Mouse (Mus musculus) gastrocnemius, adult 18-20 months (tissue): ENCODE measurements at regions not wholly inside any gene's neighbourhood (a gene's known extent, or its start where the extent isn't known, plus 50 kb on each side); places are given as distances from the start of the nearest gene placed in this dataset.
"Not testable (repeated sequence)": the region's sequence is repeated elsewhere in the genome, so short reads cannot be mapped to it uniquely, and the experiment has no call there.

ENCODE experiments used
- DNase-seq: peaks from one replicate; pipeline ENCODE4 v3.0.0; 2021; ENCODE audit warnings: low spot score

DNA sequence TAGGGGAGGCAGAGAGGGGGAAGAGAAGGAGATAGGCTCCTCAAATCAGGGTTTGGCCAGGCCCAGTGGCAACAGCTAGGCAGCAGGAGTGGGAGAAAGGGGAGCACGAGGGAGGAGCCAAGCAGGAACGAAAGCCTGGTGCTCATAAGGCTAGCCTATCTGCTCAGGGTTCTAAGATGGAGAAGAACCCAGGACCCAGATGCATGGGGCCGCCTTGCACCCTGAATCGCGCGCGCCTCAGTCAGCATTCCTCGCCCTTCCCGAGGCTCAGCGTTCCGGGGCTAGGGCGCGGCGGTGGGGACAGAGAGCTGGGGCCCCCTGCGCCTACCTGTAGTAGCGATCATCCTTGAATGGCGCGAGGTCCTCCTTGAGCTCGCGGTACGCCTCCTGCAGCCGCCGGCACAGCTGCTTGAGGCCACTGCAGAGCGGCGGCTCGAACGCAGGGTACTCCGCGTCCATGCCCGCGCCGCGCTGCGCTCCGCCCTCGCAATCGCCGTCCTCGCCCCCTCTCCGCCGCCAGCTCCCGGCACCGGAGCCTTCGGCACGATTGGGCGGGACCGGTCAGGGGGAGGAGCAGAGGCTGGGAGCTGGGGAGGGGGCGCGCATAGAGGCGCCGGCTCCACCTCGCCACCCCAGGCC, 60.1 kb downstream of the Dynlt1b start:
- DNase-seq = not testable (repeated sequence)

DNA sequence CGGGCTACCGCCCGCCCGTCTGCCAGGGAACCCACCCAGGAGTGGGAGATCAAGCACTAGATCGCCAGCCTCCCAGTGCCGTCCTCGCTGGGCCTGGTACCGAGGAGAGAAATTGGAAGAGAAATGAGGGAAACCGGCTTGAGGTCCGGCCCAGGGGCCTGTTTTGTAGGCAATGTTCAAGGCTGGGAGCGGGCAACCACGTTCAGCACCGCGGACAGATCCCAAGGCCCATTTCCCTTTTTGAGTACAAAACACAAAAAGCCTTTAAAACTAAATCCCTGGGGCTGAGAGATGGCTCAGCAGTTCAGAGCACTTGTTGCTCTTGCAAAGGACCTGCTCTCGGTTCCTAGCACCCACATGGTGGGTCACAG, 60.6 kb downstream of the Dynlt1b start:
- not testable (repeated sequence) for DNase-seq

DNA sequence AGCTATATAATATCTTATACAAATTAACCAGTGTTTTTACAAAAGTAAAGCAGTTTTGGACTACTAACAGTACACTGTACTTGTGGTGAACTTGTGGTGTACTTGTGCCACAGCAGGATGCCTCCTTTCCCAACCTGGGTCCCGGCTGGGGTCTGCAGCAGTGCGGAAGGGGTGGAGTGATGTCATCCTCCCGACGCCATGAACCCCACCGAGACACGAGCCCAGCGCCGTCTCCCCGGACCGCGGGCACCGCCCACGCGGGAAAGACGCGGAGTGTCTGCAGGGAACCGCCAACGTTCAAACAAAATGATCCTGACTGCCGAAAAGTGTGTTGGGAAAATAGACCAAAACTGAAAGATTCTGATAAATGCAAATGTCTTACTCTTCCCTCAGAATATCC, 62.6 kb downstream of the Dynlt1b start:
- not testable (repeated sequence) for DNase-seq

DNA sequence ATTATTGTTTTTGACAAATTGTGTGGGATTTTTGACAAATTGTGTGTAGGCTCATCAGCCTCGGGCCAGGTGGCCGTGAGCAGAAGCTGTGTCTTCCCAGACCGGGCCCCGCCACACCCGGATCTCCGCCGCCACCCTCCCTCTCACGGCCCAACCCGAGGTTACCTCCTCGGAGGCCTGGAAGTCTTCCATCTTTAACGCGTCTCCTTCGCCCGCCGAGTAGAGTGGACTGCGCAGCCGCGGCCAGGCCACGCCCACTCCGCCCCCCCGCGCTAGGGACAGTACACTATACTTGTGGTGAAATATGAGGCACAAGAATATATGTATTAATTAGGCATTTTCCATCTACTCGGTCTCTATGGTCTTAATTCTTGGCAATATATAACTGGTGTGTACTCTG, 63.0 kb downstream of the Dynlt1b start:
- DNase-seq = peak; percentile 84

DNA sequence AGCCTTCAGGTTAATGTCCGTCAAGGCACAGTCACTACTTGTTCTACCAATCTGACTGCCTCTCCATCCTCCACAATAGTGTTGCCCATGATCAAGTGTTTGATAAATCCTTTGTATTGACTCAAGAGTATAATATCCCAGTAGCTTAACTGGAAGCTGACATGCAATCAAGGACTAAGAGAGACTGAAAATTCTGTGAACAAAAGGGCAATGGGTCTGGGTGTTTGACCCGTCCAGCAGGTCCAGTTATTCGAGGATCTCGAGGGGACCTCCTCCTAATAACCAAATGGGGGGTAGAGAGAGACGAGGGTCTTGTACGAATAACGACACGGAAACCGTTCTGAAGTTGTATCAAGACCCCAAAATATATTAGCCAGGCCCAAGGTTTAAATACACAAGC, 66.6 kb downstream of the Dynlt1b start:
- DNase-seq = not testable (repeated sequence)

DNA sequence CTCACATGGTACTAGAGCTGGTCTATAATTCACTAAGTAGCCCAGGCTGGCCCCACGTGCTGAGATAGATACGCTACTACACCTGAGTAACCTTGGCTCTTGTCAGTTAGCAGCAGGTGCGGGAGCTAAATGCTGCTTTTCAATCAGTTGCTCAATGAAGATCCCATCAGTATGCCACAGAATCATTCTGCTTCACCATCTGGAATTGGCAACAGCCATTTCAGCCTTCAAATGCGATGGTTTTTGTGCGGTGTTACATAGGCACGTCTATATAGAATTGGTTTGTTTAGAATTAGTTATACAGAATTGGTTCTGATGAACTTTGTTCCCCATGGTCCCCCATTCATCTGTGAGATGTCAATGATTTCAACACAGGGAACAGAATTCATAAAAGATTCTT, 72.8 kb downstream of the Dynlt1b start:
- not testable (repeated sequence) for DNase-seq

- DNase-seq = not testable (repeated sequence)
Measured at GRCm38 (mm10) chr17:6505896-6506295, 76.0 kb downstream of the Dynlt1b start.

DNA sequence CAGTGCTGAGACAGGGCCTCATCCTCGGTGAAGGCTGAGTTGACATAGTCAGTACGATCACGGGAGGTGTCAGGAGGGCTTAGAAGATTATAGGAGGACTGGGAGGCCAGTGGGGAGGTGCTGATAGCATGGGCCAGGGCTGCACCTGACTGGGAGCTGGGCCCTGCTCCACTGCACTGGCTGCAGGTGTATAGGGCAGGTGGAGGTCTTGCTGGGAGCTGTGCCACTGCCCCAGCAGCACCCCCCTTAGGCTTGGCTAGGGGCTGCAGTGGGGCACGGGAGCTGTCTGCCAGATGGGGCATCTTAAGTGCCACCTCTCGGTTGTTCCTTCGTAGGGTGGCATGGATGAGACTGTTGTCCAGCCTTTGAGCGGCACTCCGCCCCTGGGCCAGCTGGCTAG, 85.2 kb downstream of the Dynlt1b start:
- DNase-seq = not testable (repeated sequence)

DNA sequence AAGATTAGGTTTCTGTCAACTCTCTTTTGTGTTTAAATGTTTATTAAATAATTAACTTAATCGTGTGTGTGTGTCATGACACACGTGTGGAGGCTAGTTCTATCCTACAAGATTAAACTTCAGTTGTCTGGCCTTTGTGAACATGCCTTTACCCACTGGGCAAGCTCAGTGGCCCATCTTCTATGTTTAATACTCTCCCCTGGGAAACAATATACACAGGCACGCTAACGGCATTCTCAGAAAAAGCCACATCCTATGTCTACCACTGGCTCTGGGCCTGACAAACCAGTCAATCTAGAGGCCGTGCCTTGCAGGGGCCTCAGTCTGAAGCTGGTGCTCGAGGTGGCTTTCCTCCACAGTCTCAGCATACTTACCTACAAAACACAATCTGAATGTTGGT, 82.4 kb upstream of the Dynlt1c start:
- DNase-seq = not testable (repeated sequence)

GRCm38 (mm10) chr17:6520001-6520400, 81.5 kb upstream of the Dynlt1c start:
- not testable (repeated sequence) for DNase-seq

- DNase-seq = not testable (repeated sequence)
Measured at GRCm38 (mm10) chr17:6520751-6521150, 80.7 kb upstream of the Dynlt1c start.

DNA sequence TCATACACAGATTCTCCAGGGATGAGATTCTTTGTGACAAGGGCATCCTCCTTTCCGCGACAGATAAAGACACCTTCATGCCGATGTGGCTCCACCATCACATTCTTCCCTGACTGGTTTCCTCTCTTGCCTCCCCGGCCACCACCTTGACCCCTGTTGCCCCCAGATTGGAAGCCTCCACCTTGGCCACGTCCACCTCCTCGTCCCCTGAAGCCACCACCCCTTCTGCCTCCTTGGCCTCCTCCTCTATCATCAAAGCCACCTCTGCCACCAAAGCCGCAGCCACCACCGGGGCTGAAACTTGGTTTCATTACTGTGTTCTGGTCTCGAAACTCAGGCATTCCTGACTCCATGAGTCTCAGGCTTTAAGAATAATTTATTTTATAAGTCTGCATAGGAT, 79.3 kb upstream of the Dynlt1c start:
- DNase-seq = not testable (repeated sequence)

DNA sequence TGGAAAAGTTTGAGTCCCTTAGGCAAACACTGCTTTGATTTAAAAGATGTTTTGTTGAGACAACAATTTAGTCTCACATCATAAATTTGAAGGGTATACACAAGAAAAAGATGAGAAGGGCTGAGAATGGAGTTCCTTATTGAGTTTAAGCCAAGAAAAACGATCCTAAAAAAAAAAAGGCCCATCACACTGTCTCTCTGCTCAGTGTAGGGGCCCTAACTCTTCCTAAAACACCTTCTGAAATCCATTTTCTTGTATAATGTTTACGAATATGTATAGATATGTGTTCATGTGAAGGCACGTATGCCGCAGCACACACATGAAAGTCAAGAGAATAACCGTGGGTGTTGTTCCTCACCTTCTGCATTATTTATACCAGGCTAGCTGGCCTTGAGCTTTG, 62.7 kb upstream of the Dynlt1c start:
- not testable (repeated sequence) for DNase-seq

GRCm38 (mm10) chr17:6547064-6547760, 54.3 kb upstream of the Dynlt1c start:
- not testable (repeated sequence) for DNase-seq

- DNase-seq = not testable (repeated sequence)
Measured at GRCm38 (mm10) chr17:6547937-6548336, 53.5 kb upstream of the Dynlt1c start.
